Mouse (Mus musculus): ENCODE data around the gene Arhgap18.
"Not testable (repeated sequence)": the region's sequence is repeated elsewhere in the genome, so short reads cannot be mapped to it uniquely, and the experiment has no call there.

- not testable (repeated sequence) for TF ChIP-seq CTCF, EP300 (IDR thresholded peaks at IDR 0.05; ENCODE audit: low read depth)
These were observed 185.2 kb downstream of the Arhgap18 start for GRCm38 (mm10) chr10:26938464-26938863.
